Mouse (Mus musculus) bone marrow macrophage, adult 2 months (primary cell): Measurements from ENCODE around the gene Pbrm1. TPM values are rescaled to one million over a fixed set of nuclear protein-coding genes. Genes with fewer than 3 reads are reported as not detected.

Source experiments
- H3K27ac ChIP-seq: 2 replicates; pipeline ENCODE4 v1.5.1; 2012; ENCODE audit warnings: low read depth, low read length; ENCODE audit not compliant: insufficient read depth
- H3K4me1 ChIP-seq: 2 replicates; pipeline ENCODE4 v1.6.1; 2012; ENCODE audit warnings: low read length; ENCODE audit not compliant: control insufficient read depth, insufficient read depth
- H3K4me3 ChIP-seq: 2 replicates; pipeline ENCODE4 v1.5.1; 2012; ENCODE audit warnings: mild to moderate bottlenecking, low read length, moderate library complexity; ENCODE audit not compliant: insufficient read depth
- CTCF ChIP-seq: IDR thresholded peaks from 2 replicates; pipeline ENCODE4 v1.5.1; 2012; ENCODE audit warnings: low read depth, mild to moderate bottlenecking, low read length, moderate library complexity
- POLR2A ChIP-seq: IDR thresholded peaks from 2 replicates; pipeline ENCODE4 v1.6.1; 2012; ENCODE audit warnings: mild to moderate bottlenecking, low read depth, low read length, borderline replicate concordance
- polyA plus RNA-seq: library from polyadenylated mRNA; stranded (reverse); fragments of >200 nt; gene quantifications from 2 replicates; pipeline ENCODE4 v1.2.4, GENCODE M21; 2012; ENCODE audit not compliant: missing spikeins, insufficient read depth, insufficient read length

Pbrm1 gene
- polyA plus RNA-seq, 1 experiment: 34.4 TPM

DNA sequence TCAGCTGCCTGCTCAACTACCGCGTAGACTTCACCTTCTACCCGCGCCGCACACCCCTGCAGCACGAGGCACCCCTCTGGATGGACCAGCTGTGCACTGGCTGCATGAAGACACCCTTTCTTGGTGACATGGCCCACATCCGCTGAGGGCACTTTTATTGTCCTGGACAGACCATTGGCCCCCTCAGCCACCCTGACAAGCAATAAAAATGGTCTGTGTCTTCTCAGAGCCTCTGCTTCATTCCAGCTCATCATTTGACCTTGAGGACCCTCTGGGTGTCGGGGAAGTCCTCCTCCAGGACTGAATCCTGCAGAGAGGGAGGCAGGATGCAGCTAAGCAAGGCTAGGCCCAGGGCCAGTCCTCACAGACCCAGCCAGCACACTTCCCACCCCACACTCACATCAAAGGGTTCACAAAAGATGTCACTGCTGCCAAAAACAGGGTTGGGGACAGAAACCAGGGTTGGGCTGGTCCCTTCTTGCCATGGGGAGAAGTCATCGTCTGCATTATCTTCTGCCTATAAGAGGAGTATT, 120.0 kb downstream of the Pbrm1 start:
- Histone ChIP-seq H3K27ac (no peak overlapping the region), H3K4me1 (no peaks in the 10 kb centered on the region), H3K4me3 (no peak overlapping the region)
- TF ChIP-seq CTCF (no peak), POLR2A (no peak)

DNA sequence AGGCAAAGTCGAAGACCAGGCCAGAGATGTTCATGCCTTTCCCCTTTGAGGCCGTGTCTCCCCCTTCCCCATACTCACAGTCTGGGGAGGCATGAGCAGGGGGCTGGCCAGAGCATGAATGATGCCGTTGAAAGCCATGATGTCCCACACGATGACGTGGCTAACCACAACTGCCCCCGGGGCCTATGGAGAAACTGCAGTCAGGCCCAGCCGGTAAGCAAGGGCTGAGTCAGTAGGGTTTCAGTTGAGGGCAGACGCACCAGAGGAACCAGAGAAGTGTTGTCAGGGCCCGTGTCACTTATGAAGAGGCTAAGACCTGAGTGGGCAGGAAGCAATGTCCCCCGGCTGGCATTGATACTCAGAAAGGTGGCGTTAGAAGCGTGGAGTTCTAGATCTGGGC, 120.7 kb downstream of the Pbrm1 start:
- no peak overlapping the region for H3K4me3 ChIP-seq
- no peaks in the 10 kb centered on the region for H3K4me1 ChIP-seq
- TF ChIP-seq CTCF (no peak), POLR2A (no peak)
- H3K27ac ChIP-seq: no peak overlapping the region

DNA sequence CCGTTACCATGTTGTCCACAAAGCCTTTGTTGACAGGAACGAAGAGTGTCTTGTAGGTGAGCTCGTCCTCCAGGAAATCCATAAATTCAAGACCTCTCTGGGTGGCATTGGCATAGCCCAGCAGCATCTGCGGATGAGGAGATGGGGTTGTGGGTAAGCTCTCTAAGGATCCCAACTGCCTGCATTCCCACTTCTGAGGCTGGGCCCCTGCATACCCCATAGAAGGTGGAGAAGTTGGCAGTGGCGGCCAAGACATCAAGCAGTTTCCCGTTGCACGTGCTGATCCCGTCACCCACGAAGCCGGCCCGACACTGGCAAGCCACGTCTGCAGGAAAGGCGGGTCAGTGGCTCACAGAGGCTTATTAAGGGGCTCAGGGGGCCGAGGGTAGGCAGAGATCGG, 121.2 kb downstream of the Pbrm1 start:
- Histone ChIP-seq H3K4me3 (no peak overlapping the region), H3K4me1 (no peaks in the 10 kb centered on the region), H3K27ac (no peak overlapping the region)
- TF ChIP-seq CTCF (no peak), POLR2A (no peak)

DNA sequence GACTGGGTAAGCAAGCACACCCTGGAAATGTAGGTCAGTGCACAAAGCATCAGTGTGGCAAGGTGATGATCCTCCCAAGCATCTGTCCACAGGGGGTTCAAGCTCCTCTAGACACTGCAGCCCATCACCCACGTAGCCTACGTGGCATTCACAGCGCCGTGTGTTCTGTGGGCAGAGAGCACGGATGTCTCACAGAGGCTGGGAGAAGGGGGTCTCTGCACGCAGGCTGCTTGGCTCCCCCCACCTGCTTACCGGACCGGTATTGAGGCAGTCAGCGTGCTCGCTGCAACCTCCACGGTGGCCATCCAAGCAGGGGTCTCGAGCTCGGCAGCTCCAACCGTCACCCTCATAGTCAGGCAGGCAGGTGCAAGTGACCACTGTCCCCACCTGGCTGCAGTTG, 122.1 kb downstream of the Pbrm1 start:
- H3K4me3 ChIP-seq: no peak overlapping the region
- no peak overlapping the region for H3K27ac ChIP-seq
- no peaks in the 10 kb centered on the region for H3K4me1 ChIP-seq
- TF ChIP-seq CTCF (no peak), POLR2A (no peak)

DNA sequence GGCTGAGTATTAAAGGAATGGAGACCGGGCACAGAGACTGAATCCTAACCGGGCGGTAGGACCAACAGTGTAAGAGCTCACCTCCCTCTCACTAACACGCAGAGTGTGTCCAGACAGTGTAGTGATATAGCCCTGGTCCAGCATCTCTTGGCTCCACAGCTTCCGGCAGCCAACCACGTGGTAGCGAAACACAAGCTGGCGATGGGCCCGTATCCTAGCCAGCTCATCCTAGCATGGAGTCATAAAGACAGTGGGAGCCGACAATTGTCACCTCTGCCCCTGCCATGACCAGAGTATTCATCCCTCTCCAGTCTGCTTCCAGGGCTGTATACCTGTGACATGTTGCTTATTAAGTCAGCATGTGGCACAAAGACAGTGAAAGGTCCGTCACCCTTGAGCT, 126.8 kb downstream of the Pbrm1 start:
- Histone ChIP-seq H3K4me3 (no peak overlapping the region), H3K4me1 (no peaks in the 10 kb centered on the region), H3K27ac (no peak overlapping the region)
- TF ChIP-seq POLR2A (no peak), CTCF (no peak)

DNA sequence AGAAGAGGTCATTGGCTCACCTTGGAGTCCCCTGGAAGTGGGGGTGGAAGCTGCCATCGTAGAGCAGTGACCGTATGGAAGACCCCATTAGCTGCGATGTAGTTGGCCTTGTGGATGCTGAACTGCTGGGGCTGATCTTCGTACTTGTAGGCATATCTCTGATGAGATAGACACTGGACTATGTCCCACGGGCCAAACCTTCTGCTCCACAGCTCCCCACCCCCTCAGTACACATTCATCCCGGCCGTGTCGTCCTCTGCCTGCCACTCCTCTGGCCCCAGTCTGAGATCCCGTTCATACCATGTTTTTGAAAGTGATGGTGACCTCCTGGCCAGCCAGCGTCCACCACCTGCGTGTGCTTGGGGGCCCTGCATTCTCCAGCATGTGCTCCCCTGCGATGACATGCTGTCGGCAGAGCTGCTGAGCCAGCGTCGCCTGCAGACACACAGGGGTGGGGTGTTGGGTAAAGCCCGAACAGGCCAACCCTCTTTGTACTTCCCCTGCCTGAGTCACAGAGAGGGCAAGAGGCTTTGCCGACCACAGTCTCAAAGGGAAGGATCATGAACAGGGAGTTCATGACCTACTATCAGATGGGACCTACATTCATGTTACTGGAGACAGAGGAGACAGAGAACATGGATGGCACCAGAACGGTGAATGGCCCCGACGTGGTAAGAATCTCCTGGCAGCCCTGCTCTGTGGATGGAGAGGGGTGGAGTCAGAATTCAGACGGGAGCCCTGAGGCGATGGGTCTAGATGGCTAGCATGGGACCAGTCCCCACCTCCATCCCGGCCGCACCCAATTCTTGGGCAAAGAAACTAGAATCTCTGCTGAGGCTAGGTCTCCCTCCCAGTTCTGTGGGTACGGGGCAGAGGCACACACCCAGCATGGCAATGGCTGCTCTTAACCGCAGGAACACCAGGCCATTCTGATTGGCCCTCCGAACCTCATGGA, 141.5 kb downstream of the Pbrm1 start:
- H3K4me3 ChIP-seq: peak overlapping the region; percentile 62
- TF ChIP-seq CTCF: no peak
- TF ChIP-seq POLR2A: no peak
- H3K27ac ChIP-seq: peak overlapping the region; percentile 71
- peaks cover 60% of the 10 kb centered on the region for H3K4me1 ChIP-seq

DNA sequence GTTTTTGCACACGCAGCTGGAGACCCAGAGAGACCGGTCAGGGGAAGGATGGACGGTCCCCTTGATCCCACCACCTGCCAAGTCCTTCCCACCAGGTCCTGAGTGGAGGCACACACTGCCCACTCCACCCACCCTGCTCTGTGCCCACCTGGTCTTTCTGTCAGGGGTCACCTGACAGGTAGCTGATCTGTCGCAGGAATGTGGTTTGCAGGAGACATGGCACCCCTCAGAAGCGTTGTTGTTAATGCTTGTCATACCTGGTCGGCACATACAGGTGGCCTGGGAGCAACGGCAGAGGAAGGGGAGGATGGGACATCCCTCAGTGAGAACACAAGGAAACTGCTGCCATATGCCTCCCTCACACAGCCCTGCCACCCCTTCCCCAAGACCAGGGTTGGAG, 142.3 kb downstream of the Pbrm1 start:
- TF ChIP-seq CTCF: no peak
- no peak for TF ChIP-seq POLR2A
- Histone ChIP-seq H3K4me3 (peak overlapping the region; percentile 62), H3K27ac (peak overlapping the region; percentile 71), H3K4me1 (peaks cover 63% of the 10 kb centered on the region)

DNA sequence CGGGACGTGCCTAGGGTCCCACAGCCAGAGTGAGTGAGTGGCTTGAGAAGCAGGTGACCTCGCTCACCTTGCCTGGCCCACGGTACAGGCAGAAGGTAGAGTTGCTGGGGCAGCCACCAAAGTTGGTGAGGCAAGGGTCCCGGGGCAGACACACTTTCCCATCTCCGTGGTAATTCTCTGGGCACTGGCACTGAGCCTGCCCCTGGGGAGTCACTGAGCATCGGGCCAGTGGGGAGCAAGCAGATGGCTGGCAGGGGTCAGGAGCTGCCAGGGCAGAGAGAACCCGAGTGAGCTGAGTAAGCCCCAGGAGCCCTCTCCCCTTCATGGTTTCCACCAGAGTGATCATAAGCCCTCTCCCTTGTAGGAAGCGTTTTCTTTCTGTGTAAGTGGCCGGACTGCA, 142.7 kb downstream of the Pbrm1 start:
- TF ChIP-seq CTCF (no peak), POLR2A (no peak)
- peaks cover 66% of the 10 kb centered on the region for H3K4me1 ChIP-seq
- no peak overlapping the region for H3K27ac ChIP-seq
- H3K4me3 ChIP-seq: peak overlapping the region; percentile 62

DNA sequence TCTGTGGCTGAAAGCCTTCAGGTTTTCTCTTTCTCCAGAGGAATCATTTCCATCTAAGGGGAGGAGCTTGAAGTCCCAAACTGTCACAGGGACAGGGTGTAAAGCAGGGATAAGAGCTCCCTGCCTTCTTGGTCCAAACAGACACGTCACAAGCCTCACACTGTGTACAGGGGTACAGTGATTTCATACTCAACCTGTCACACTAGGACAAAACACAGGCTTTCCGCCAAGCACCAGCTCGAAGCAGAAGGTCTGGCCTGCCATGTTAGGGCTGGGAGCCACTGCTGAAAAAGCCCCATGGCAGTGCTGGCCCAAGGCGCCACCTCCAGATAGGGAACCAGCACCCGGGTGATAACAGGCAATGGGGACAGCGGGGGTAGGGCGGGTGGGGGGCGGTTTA, 145.1 kb downstream of the Pbrm1 start:
- TF ChIP-seq POLR2A (no peak), CTCF (no peak)
- Histone ChIP-seq H3K4me1 (peaks cover 73% of the 10 kb centered on the region), H3K27ac (peak overlapping the region; percentile 29), H3K4me3 (no peak overlapping the region)

DNA sequence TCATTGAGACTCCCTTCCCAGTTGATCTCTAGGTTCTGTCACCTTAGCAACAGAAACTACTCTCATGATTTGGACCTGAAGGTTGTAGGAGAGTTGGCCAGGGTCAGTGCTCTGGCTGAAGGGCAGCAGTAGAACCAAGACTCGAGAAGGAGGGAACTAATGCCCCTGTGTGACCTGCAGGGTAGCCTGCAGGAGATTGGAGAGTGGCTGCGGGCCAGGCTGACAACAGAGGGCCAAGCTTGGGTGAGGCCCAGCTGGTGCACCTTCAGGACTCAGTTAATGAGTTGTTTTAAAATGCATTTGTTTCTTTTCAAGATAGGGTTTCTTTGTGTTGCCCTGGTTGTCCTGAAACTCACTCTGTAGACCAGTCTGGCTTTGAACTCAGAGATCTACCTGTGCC, 146.1 kb downstream of the Pbrm1 start:
- H3K27ac ChIP-seq: peak overlapping the region; percentile 91
- H3K4me3 ChIP-seq: no peak overlapping the region
- TF ChIP-seq CTCF: no peak
- TF ChIP-seq POLR2A: no peak
- H3K4me1 ChIP-seq: peaks cover 77% of the 10 kb centered on the region
